Mouse (Mus musculus): Measurements from ENCODE around the gene Rab40c. TPM values are rescaled to one million over a fixed set of nuclear protein-coding genes. Genes with fewer than 3 reads are reported as not detected.
A peak's percentile ranks its signal among the peaks of the same experiment; 100 is the strongest.

The Rab40c gene
- polyA plus RNA-seq, 1 experiment: 18.3 TPM

DNA sequence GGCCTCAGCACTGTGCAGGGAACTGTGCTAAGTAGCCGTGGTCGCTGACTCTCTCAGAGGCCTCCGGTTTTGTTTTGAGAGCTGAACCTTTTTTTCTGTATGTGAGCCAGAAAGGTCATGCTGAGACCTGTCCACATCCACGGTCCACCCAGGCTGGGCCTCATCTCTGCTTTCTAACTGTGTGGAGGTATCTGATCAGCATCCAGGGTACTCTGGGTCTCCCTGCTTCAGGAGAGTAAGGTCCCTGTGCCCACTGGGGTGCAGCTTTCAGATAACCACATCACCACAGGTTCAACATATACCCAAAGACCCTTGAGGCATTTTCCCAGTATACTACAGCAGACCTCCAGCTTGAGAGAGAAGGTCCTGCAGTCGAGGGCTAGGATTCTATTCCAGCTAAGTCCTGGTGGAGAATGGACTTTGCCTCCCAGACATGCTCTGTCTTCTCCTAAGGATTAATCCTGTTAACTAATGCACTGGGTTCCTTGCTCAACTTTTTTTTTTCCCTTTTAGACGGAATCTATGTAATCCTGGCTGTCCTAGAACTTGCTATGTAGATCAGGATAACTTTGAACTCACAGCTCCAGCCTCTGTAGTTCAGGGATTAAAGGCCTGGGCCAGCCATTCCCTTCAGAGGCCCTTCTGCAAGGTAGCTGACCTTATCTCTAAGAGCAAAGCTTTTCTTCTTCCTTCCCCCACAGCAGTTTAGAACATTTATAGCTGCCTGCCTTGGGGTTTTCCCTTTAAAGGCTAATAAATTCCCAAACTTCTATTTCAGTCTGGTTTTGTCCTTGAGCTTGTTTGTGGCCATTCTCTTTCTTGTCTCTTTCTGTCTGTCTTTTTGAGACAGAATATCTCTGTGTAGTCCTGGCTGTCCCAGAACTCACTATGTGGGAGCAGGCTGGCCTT, 57.6 kb downstream of the Rab40c start:
- Histone ChIP-seq H3K36me3 (ENCODE audit: control insufficient read depth, insufficient read depth) (no peaks in the 10 kb centered on the region), H3ac (ENCODE audit: control insufficient read depth, insufficient read length) (peak overlapping the region; percentile 11), H3K4me2 (ENCODE audit: low read depth) (peak overlapping the region; percentile 86), H3K27me3 (ENCODE audit: control insufficient read depth, insufficient read depth, insufficient read length) (no peaks in the 10 kb centered on the region), H3K79me2 (ENCODE audit: control insufficient read depth, insufficient read depth) (no peaks in the 10 kb centered on the region), H3K4me3 (peak overlapping the region; percentile 32)
- TF ChIP-seq MYOG (IDR thresholded peaks at IDR 0.05; ENCODE audit: control insufficient read depth in 1 of 3, insufficient read depth in 1 of 3, insufficient read length in 2 of 3, low read depth in 2 of 3) (no peak), REST (IDR thresholded peaks at IDR 0.05; ENCODE audit: insufficient read depth, insufficient read length) (no peak), USF1 (IDR thresholded peaks at IDR 0.05; ENCODE audit: low read depth) (no peak), CEBPB (IDR thresholded peaks at IDR 0.05; ENCODE audit: insufficient read depth, poor library complexity, severe bottlenecking) (no peak), E2F4 (IDR thresholded peaks at IDR 0.05; ENCODE audit: insufficient read depth) (no peak), MYOD1 (IDR thresholded peaks at IDR 0.05; ENCODE audit: control insufficient read depth in 1 of 3, insufficient read length in 2 of 3, low read depth in 2 of 3) (no peak), POLR2AphosphoS2 (IDR thresholded peaks at IDR 0.05; ENCODE audit: insufficient read length, low read depth) (no peak), TCF3 (IDR thresholded peaks at IDR 0.05; ENCODE audit: insufficient read length, low read depth) (no peak), SRF (IDR thresholded peaks at IDR 0.05; ENCODE audit: control insufficient read depth, insufficient read length, low read depth) (no peak), TCF12 (IDR thresholded peaks at IDR 0.05; ENCODE audit: insufficient read depth, poor library complexity, severe bottlenecking) (no peak), POLR2A (IDR thresholded peaks at IDR 0.05; ENCODE audit: insufficient read length, low read depth) (no peak), MAX (IDR thresholded peaks at IDR 0.05; ENCODE audit: low read depth) (no peak)

DNA sequence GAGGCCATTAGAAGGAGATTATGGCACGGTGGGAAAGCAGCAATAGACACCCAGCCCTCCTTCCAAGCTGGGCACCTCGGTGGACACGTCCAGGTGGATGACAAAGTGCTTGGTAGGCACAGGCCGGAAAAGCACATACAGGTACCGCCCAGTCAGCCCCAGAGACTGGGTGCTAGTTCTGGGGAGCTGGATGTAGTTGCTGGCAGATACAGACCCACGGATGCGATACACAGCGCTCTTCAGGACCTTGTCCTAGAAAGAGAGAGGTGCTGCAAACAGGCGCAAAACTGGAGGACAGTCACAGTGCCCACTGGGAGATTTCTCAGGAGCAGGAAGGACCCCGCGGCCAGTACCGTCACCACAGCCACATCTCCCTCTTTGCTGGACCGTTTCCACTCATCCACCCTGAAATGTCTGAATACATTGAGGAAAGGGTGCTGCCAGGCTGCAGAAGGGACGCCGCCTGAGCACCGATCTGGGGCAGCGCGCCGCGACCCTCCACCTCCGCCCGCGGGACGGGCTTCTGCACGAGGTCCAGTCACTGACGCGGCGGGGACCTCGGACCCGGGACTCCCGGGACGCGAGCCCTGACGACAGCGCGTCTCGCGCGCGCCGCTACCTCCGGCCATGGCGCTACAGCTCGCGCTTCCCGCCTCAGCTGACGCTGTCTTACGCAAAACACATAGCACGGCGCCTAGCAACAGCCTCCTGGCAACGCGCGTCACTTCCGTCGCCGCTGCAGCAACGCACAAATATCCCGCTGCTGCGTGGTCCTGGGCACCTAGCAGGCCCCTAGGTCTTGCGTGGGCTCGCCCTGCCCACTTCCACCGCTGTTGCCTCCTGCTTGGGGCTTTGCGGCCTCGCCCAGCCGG, 58.5 kb downstream of the Rab40c start, which contains the start of gene Wdr90:
Gene Wdr90, minus strand, starts transcription at position 670 of the 872 bp plus-strand sequence.
- Histone ChIP-seq H3K36me3 (ENCODE audit: control insufficient read depth, insufficient read depth) (no peaks in the 10 kb centered on the region), H3K4me3 (peak within 1 kb of the TSS; percentile 32), H3ac (ENCODE audit: control insufficient read depth, insufficient read length) (peak within 1 kb of the TSS; percentile 11), H3K4me2 (ENCODE audit: low read depth) (peak within 1 kb of the TSS; percentile 86), H3K27me3 (ENCODE audit: control insufficient read depth, insufficient read depth, insufficient read length) (no peaks in the 10 kb centered on the region), H3K79me2 (ENCODE audit: control insufficient read depth, insufficient read depth) (no peaks in the 10 kb centered on the region)
- TF ChIP-seq MYOD1 (IDR thresholded peaks at IDR 0.05; ENCODE audit: control insufficient read depth in 1 of 3, insufficient read length in 2 of 3, low read depth in 2 of 3): peak in 2 of 3 experiments; percentile 52 to 59
- TF ChIP-seq SRF (IDR thresholded peaks at IDR 0.05; ENCODE audit: control insufficient read depth, insufficient read length, low read depth): peak; percentile 71
- TF ChIP-seq POLR2AphosphoS2 (IDR thresholded peaks at IDR 0.05; ENCODE audit: insufficient read length, low read depth): peak; percentile 86
- TF ChIP-seq MYOG (IDR thresholded peaks at IDR 0.05; ENCODE audit: control insufficient read depth in 1 of 3, insufficient read depth in 1 of 3, insufficient read length in 2 of 3, low read depth in 2 of 3): peak in 2 of 3 experiments; percentile 43 to 52
- TF ChIP-seq POLR2A (IDR thresholded peaks at IDR 0.05; ENCODE audit: insufficient read length, low read depth): peak; percentile 89
- peak; percentile 56; the same call in 1 of the 2 replicates for TF ChIP-seq CEBPB (IDR thresholded peaks at IDR 0.05; ENCODE audit: insufficient read depth, poor library complexity, severe bottlenecking)
- no peak for TF ChIP-seq MAX (IDR thresholded peaks at IDR 0.05; ENCODE audit: low read depth)
- no peak for TF ChIP-seq REST (IDR thresholded peaks at IDR 0.05; ENCODE audit: insufficient read depth, insufficient read length)
- TF ChIP-seq USF1 (IDR thresholded peaks at IDR 0.05; ENCODE audit: low read depth): no peak
- TF ChIP-seq TCF3 (IDR thresholded peaks at IDR 0.05; ENCODE audit: insufficient read length, low read depth): no peak
- peak; percentile 86 for TF ChIP-seq E2F4 (IDR thresholded peaks at IDR 0.05; ENCODE audit: insufficient read depth)
- no peak for TF ChIP-seq TCF12 (IDR thresholded peaks at IDR 0.05; ENCODE audit: insufficient read depth, poor library complexity, severe bottlenecking)

DNA sequence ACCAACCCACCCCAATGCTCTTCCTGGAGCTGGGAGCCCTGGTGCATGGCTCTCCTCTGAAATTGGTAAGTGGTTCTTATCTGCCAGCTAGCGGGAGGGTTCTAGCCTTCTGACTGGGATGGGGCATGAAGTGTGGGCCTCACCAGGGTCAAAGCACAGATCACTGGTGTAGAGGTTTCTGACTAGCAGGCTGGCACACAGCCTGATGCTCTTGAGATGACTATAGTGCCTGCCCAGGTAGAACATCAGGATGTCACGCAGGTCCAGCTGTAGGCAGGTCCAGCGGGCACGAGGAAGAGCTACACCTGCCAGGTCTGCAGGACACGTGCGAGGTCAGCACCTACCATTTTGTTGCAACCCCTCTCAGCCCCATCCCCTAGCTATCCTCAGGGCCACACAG, 59.3 kb downstream of the Rab40c start:
- TF ChIP-seq POLR2AphosphoS2 (IDR thresholded peaks at IDR 0.05; ENCODE audit: insufficient read length, low read depth) (no peak), TCF12 (IDR thresholded peaks at IDR 0.05; ENCODE audit: insufficient read depth, poor library complexity, severe bottlenecking) (no peak)
- Histone ChIP-seq H3K27me3 (ENCODE audit: control insufficient read depth, insufficient read depth, insufficient read length) (no peaks in the 10 kb centered on the region), H3K4me2 (ENCODE audit: low read depth) (peak overlapping the region; percentile 86), H3K4me3 (peak overlapping the region; percentile 32), H3K79me2 (ENCODE audit: control insufficient read depth, insufficient read depth) (no peaks in the 10 kb centered on the region), H3K36me3 (ENCODE audit: control insufficient read depth, insufficient read depth) (no peaks in the 10 kb centered on the region), H3ac (ENCODE audit: control insufficient read depth, insufficient read length) (no peak overlapping the region)

DNA sequence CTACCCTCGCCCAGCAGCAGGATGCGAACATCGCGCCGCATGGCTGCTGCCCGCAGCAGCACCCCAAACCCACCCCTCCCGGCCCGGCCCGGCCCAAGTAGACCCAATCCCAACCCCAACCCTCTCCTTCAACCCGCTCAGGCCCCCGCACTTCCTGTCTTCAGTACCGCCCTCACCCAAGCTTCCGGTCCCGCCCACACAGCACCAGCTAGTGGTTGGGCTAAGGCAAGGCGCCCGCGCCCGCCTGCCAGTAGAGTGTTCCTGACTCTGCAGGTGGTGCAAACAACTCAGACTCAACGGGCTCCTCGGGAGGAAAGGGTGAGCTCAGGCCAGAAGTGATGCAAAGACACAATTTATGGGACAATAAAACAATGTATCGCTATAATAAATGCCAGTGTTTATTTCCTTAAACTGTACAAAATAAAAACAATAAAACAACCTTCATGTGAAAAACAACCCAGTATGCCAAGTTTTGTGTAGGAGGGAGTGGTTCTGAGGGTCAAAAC, 75.1 kb downstream of the Rab40c start, which contains the start of gene Rhot2:
Gene Rhot2, minus strand, starts transcription at position 456 of the 506 bp plus-strand sequence.
- peak within 1 kb of the TSS; percentile 59 for H3ac ChIP-seq (ENCODE audit: control insufficient read depth, insufficient read length)
- H3K4me3 ChIP-seq: peak within 1 kb of the TSS; percentile 42
- peaks cover 12% of the 10 kb centered on the region for H3K79me2 ChIP-seq (ENCODE audit: control insufficient read depth, insufficient read depth)
- no peaks in the 10 kb centered on the region for H3K27me3 ChIP-seq (ENCODE audit: control insufficient read depth, insufficient read depth, insufficient read length)
- peak within 1 kb of the TSS; percentile 80 for H3K4me2 ChIP-seq (ENCODE audit: low read depth)
- H3K36me3 ChIP-seq (ENCODE audit: control insufficient read depth, insufficient read depth): peaks cover 4% of the 10 kb centered on the region
- no peak for TF ChIP-seq MYOD1 (IDR thresholded peaks at IDR 0.05; ENCODE audit: control insufficient read depth in 1 of 3, insufficient read length in 2 of 3, low read depth in 2 of 3)
- TF ChIP-seq POLR2A (IDR thresholded peaks at IDR 0.05; ENCODE audit: insufficient read length, low read depth): peak; percentile 91
- TF ChIP-seq POLR2AphosphoS2 (IDR thresholded peaks at IDR 0.05; ENCODE audit: insufficient read length, low read depth): peak; percentile 84
- TF ChIP-seq USF1 (IDR thresholded peaks at IDR 0.05; ENCODE audit: low read depth): no peak
- TF ChIP-seq E2F4 (IDR thresholded peaks at IDR 0.05; ENCODE audit: insufficient read depth): no peak
- TF ChIP-seq TCF3 (IDR thresholded peaks at IDR 0.05; ENCODE audit: insufficient read length, low read depth): no peak
- TF ChIP-seq TCF12 (IDR thresholded peaks at IDR 0.05; ENCODE audit: insufficient read depth, poor library complexity, severe bottlenecking): no peak
- no peak for TF ChIP-seq SRF (IDR thresholded peaks at IDR 0.05; ENCODE audit: control insufficient read depth, insufficient read length, low read depth)
- no peak for TF ChIP-seq CEBPB (IDR thresholded peaks at IDR 0.05; ENCODE audit: insufficient read depth, poor library complexity, severe bottlenecking)
- TF ChIP-seq REST (IDR thresholded peaks at IDR 0.05; ENCODE audit: insufficient read depth, insufficient read length): no peak
- TF ChIP-seq MAX (IDR thresholded peaks at IDR 0.05; ENCODE audit: low read depth): no peak
- peak in 1 of 3 experiments; percentile 4 for TF ChIP-seq MYOG (IDR thresholded peaks at IDR 0.05; ENCODE audit: control insufficient read depth in 1 of 3, insufficient read depth in 1 of 3, insufficient read length in 2 of 3, low read depth in 2 of 3)
